Mouse (Mus musculus): ENCODE measurements around the gene Tmem87a.

Gene Tmem87a

GRCm38 (mm10) chr2:120403986-120404822 is at the start of gene Tmem87a:
Gene Tmem87a (minus strand): TSS chr2:120404113.
- in situ Hi-C loops (cut with MboI, MseI) = loop anchor here (10.0 kb wide), 1 partner anchor 571 kb away; the partner anchor contains the start of genes Tmem62 and Ubr1

GRCm38 (mm10) chr2:120452600-120452999 is 48.7 kb upstream of the Tmem87a start:
- in situ Hi-C loops (cut with MboI, MseI) = no loop called here

- in situ Hi-C loops (cut with MboI, MseI) = no loop called here
Measured at GRCm38 (mm10) chr2:120450724-120451123, 46.8 kb upstream of the Tmem87a start.

- in situ Hi-C loops (cut with MboI, MseI) = no loop called here
Measured at GRCm38 (mm10) chr2:120447306-120447705, 43.4 kb upstream of the Tmem87a start.

GRCm38 (mm10) chr2:120446373-120446772 is 42.5 kb upstream of the Tmem87a start:
- in situ Hi-C loops (cut with MboI, MseI) = no loop called here

- in situ Hi-C loops (cut with MboI, MseI) = no loop called here
Measured at GRCm38 (mm10) chr2:120444486-120444885, 40.6 kb upstream of the Tmem87a start.

GRCm38 (mm10) chr2:120424386-120424785 is 20.5 kb upstream of the Tmem87a start:
- in situ Hi-C loops (cut with MboI, MseI) = no loop called here

- in situ Hi-C loops (cut with MboI, MseI) = no loop called here
Measured at GRCm38 (mm10) chr2:120414738-120415414, 11.0 kb upstream of the Tmem87a start.

- in situ Hi-C loops (cut with MboI, MseI) = no loop called here
Measured at GRCm38 (mm10) chr2:120414113-120414512, 10.2 kb upstream of the Tmem87a start.

GRCm38 (mm10) chr2:120411096-120411628 is 7.2 kb upstream of the Tmem87a start:
- in situ Hi-C loops (cut with MboI, MseI) = no loop called here

GRCm38 (mm10) chr2:120404823-120405765 is 1.2 kb upstream of the Tmem87a start:
- in situ Hi-C loops (cut with MboI, MseI) = loop anchor here (10.0 kb wide), 1 partner anchor 570 kb away; the partner anchor contains the start of genes Tmem62 and Ubr1

- in situ Hi-C loops (cut with MboI, MseI) = loop anchor here (10.0 kb wide), 1 partner anchor 571 kb away; the partner anchor contains the start of genes Tmem62 and Ubr1
Measured at GRCm38 (mm10) chr2:120403653-120403985, 294 bp downstream of the Tmem87a start, which contains the start of gene Ganc. Gene Ganc (plus strand): TSS chr2:120403896.

GRCm38 (mm10) chr2:120402813-120403212 is 1.1 kb downstream of the Tmem87a start:
- in situ Hi-C loops (cut with MboI, MseI) = loop anchor here (10.0 kb wide), 1 partner anchor 572 kb away; the partner anchor contains the start of genes Tmem62 and Ubr1

- in situ Hi-C loops (cut with MboI, MseI) = no loop called here
Measured at GRCm38 (mm10) chr2:120397951-120398350, 6.0 kb downstream of the Tmem87a start.

GRCm38 (mm10) chr2:120392406-120392805 is 11.5 kb downstream of the Tmem87a start:
- in situ Hi-C loops (cut with MboI, MseI) = no loop called here

GRCm38 (mm10) chr2:120390934-120391333 is 13.0 kb downstream of the Tmem87a start:
- in situ Hi-C loops (cut with MboI, MseI) = no loop called here

- in situ Hi-C loops (cut with MboI, MseI) = loop anchor here (10.0 kb wide), 1 partner anchor 1605 kb away; no protein-coding TSS in a partner anchor
Measured at GRCm38 (mm10) chr2:120389376-120389775, 14.5 kb downstream of the Tmem87a start.

- in situ Hi-C loops (cut with MboI, MseI) = loop anchor here (10.0 kb wide), 1 partner anchor 1608 kb away; no protein-coding TSS in a partner anchor
Measured at GRCm38 (mm10) chr2:120387291-120387690, 16.6 kb downstream of the Tmem87a start.

GRCm38 (mm10) chr2:120386264-120386663 is 17.6 kb downstream of the Tmem87a start:
- in situ Hi-C loops (cut with MboI, MseI) = loop anchor here (10.0 kb wide), 1 partner anchor 1609 kb away; no protein-coding TSS in a partner anchor

- in situ Hi-C loops (cut with MboI, MseI) = loop anchor here (10.0 kb wide), 1 partner anchor 151 kb away; no protein-coding TSS in a partner anchor
Measured at GRCm38 (mm10) chr2:120373858-120374257, 30.1 kb downstream of the Tmem87a start.
